Mouse (Mus musculus) cerebellum, adult 2 months (tissue): ENCODE data around the gene Cd96.

ENCODE experiments used
- CTCF ChIP-seq: fragments of 200-500 bp; IDR thresholded peaks from 2 replicates; pipeline ENCODE4 v1.5.1; 2011; ENCODE audit warnings: low read depth, mild to moderate bottlenecking, control low read depth, low read length, moderate library complexity, borderline replicate concordance; ENCODE audit not compliant: insufficient read depth
- POLR2A ChIP-seq: fragments of 200-500 bp; IDR thresholded peaks from 2 replicates; pipeline ENCODE4 v1.6.1; 2011; ENCODE audit warnings: low read length, control low read depth, borderline replicate concordance; ENCODE audit not compliant: insufficient read depth

GRCm38 (mm10) chr16:46120020-46120419 is at the start of gene Cd96:
- no peak for TF ChIP-seq POLR2A
- no peak for TF ChIP-seq CTCF
